Mouse (Mus musculus): ENCODE results near the gene Gm28230.
A peak's percentile ranks its signal among the peaks of the same experiment; 100 is the strongest.

Gm28230 gene

DNA sequence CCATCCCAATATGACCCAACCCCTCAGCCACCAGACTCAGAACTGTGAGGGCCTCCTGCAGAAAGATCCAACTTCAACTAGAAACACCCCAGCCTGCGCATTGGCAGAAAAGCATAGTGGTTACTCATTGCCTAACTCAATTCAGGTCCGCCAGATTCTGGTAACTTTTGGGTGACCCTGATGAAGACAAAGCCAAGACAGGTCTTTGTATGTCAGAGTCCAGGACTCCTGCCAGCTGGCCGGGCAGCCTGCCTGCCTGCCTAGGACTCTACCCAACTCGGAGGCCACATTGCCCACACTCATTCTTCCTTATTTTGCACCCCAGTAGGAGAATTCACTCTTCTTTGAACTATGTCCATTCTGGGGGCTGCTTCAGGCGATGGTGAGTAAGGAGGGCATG, at the start of gene Gm28230:
TSS of gene Gm28230 (plus strand) at position 178 of the 400 bp plus-strand sequence.
- DNase-seq (ENCODE audit: low spot score in 2 of 2): no peak

DNA sequence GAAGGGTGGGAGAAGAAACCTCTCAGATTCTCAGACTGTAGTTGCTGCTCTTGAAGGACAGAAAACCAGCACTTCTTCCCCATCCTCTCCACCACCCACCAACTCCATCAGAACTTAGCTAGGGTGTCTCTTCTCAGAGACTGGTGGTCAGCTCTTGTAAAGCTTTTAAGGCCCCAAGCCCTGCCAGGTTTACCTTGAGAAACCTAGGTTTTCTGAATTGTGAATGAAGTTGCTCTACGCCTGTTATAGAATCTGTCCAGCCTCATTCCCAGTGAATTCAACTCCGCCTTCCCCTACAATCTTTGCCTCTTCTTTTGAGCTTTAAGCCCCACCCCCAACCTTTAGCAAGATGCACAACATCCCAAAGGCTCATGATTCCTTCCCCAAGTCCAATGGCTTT, 49.4 kb upstream of the Gm28230 start:
- DNase-seq (ENCODE audit: low spot score in 2 of 2): no peak

DNA sequence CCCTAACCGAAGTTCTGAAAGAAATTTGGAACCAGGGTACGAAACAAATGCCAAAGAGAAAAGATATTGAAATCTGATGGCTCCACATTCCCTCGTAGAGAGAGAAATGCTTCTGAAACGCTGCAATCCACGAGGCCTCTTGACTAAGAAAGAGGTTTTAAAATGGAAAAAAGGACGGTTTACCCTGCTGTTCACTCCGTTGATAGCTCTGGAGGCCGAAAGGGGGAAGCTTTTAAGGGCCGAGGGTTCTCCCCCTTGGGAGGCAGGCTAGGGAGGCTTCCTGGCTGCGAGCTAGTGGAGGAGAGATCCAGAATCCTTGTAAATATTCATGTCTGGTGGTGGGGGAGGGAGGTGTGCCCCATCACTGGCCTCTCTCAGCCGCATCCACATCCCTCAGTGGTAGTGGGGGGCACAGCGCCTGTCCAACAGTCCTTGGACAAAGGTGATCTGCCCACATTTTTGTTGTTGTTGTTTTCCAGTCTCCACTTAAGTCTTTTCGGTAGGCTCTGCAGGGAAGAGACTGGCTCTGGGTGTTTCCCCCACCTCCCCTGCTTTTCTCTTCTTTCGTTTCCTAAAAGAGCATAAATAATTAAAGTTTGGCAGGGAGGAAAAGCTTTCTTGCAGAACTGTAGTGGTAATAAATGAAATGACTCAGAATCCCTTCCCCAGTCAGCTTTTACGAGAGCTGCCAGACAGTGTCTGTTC, 47.5 kb upstream of the Gm28230 start, which contains the start of gene Hoxd11:
TSS of gene Hoxd11 (plus strand) at position 667 of the 705 bp plus-strand sequence.
- DNase-seq (ENCODE audit: low spot score in 2 of 2): no peak

DNA sequence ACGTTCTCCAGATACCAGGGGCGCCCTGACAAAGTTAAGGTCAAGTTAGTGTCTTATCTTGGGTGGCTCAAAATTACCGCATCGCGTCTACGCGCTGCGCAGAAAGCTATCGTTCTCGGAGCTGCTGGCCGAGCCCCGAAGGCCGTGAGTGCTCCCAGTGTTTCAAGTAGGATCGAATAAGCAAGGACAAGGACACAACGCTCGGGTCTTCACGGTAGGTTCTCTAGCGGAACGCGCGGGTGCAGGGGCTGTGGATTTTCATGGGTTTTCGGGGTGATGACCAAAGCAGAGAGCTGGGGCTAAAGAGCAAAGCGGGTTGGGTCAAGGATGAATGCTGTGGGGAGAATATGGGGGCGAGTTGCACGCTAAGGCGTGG, 46.9 kb upstream of the Gm28230 start:
- DNase-seq (ENCODE audit: low spot score in 2 of 2): no peak

DNA sequence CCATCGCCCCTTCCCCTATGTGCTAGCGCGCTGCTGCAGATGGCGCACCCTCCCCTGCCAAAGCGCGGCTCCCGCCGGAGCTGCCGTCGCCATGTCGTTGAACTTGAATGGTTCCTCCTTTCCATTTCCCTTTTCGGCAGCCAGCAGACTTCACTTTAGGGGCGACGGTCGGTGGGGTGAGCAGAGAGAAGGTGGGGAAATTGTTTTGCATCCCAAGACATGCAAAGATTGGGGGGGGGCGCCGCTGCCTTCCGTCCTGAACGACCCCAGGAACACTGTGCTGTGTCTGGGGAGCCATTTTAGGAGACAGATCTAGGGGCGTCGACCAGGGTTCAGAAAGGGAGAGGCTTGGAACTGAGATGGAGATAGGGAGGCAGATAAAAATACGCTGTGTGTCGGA, 46.5 kb upstream of the Gm28230 start:
- DNase-seq (ENCODE audit: low spot score in 2 of 2): peak in 1 of 2 experiments; percentile 15

DNA sequence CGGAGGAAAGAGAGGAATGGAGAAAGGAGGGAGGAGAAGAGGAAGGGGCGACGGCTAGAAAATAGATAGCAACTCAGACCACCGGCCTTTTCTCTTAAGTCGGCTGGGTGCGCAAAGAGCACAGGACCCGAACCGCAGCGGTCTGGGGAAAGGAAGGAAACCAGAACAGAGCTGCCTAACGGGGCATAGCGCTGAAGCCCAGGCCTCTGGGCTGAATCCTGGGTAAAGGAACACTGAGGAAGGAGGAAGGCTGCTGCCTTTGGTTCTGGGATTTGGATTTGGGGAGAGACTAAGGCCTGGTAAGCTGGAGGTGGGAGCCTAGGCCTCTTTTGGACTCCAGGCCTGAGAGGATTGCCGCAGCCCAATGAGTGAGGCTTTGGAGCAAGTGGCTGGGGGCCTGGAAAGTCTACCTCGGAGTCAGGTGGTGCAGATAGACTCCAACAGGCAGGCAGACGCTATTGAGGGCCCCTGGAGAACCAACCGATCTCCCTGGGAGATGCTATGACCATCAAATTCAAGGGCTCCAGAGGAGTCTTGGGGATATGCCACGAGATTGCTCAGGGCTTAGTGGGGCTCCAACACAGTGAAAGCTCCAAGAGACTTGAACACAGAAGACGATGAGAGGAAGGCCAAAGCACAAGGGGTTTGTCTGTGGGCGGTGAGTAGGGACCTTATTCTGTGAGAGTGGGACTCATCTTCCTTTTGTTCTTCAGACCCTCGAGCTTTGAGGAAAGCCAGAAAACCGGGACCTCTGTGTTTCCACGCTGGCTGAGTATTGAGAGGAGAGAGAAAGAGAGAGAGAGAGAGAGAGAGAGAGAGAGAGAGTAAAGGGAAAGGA, 45.7 kb upstream of the Gm28230 start:
- no peak for DNase-seq (ENCODE audit: low spot score in 2 of 2)

DNA sequence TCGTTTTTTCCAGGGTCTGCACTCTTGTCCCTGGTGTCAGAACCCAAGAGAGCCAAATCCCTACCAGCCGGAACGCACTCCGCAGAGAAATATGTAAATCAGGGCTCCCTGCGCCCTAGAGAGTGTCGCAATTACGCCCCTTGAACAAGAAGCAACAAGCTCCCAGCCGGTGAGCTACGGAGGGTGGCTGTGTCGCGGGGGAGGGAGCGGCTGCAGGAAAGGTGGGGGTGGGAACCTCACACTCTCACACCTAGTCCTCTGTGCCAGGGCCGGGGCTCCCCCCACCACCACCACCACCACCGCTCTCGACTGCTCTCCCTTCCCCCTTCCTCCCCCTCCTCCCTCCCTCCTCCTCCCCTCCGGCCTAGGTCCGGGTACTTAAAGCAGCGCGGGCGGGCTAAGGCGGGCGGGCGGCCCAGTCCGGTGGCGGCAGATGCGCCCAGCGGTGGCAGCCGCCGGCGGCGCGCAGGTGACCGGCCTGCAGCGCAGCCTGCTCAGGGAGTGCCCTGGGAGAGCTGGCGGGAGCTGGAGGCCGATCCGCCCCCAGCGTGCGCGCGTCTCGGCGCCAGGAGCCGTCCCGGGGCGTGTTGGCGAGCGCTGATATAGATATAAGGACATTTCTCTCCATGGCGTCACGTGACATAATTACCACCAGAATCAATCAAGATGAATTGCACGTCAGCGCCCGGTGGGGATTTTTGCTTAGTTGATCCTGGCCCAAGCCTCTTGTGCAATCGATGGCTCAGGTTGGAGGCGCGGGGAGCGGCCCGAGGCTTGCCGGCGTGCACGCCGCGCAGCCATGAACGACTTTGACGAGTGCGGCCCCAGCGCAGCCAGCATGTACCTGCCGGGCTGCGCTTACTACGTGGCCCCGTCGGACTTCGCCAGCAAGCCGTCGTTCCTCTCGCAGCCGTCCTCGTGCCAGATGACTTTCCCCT, 44.7 kb upstream of the Gm28230 start:
- DNase-seq (ENCODE audit: low spot score in 2 of 2): no peak

DNA sequence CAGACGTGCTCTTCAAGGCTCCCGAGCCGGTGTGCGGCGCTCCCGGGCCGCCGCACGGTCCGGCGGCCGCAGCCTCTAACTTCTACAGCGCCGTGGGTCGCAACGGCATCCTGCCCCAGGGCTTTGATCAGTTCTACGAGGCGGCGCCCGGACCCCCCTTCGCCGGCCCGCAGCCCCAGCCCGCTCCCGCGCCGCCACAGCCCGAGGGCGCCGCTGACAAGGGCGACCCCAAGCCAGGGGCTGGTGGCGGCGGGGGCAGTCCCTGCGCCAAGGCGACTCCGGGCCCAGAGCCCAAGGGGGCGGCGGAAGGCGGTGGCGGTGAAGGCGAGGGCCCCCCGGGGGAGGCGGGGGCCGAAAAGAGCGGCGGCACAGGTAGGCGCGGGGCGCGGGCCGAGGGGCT, 43.7 kb upstream of the Gm28230 start:
- no peak for DNase-seq (ENCODE audit: low spot score in 2 of 2)

DNA sequence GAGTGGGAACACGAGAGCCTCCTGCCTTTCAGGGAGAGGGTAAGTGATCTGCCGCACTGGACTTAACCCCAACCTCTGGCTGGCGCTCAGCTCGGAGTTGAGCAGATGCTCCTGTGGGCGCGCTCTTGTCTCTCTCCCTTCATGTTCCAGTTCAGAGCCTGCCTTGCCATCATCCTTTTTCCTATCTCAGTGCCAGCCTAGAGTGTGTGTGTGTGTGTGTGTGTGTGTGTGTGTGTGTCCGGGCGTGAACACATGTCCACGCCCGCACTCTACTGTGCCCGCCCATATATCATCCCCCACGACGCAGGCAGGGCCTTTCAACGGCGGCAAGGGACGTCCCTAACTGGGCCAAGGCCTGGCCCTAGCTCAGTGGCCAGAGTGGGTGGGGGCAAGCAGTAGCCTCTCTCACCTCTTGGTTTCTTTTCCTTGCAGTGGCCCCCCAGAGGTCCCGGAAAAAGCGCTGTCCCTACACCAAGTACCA, 43.0 kb upstream of the Gm28230 start:
- DNase-seq (ENCODE audit: low spot score in 2 of 2): no peak

DNA sequence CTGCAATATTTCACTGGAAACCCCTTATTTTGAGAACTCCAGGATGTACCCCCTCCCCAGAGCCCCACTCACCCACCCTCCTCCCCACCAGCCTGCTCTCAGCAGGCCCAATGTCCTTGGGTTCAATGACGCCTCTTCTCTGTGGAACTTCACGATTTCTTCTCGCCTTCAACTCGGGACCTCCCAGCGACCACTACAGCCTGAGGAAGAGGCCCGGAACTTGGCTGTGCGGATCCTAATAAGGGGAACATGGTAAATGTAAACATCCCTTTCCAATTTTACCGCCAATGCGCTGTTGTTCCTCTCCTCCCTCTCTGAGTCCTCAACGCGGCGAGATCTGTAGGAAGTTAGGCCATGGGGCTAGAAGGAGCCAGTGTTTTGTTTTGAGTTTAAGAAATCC, 42.4 kb upstream of the Gm28230 start:
- no peak for DNase-seq (ENCODE audit: low spot score in 2 of 2)

DNA sequence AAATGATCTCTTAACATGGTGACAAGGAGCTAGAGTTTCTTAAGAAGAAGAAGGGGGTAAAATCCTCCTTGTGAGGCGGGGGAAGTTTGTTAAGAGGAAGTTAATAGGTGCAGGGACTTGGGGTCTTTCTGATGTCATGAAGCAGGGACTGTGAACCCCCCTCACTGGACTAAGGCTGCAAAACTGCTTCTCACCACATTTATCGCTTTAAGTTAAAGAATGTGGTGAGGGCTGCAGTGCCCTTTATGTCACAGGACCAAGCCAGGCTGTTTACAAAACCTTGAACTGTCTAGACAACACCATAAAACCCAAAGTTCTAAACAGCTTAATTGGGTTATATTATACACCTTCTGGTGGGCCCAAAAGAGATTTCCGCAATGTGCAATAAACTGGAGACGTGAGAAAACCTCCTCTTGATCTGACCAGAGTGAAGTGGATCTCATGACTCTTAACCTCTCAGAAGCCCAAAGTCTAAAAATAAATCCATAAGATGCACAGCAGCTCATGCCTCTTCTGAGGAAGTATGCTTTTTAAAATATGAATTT, 41.4 kb upstream of the Gm28230 start:
- no peak for DNase-seq (ENCODE audit: low spot score in 2 of 2)

DNA sequence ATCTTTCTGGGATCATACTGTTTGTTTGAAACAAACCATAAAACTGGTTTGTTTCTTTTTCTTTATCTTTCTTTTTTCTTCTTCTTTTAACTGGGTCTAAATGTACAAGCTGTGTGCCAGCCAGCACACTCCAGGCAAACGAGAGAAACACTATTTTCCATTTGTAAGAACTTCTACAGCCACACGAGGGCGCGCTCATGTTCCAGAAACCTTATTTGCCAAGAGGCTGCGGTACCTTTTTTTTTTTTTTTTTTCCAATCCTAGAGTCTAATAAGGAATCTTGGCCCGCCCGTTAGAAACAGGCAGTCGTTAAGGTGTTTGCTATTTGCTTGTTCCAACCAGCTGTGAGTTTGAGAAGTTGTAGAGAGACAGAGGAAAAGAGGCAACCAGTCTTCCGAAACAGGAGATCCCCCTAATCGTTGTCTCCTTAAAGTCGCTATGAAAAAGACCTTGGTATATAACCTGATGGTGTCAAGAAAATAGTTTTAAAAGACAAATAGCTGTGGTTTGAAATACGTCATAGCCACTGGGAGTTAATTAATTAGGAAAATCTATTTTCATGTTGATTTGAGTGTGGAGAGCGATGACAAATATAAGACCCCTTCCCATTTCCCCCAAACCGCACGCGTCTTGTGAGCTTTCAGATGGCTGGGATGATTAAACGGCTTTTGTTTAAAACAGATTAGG, 40.1 kb upstream of the Gm28230 start:
- DNase-seq (ENCODE audit: low spot score in 2 of 2): peak in 1 of 2 experiments; percentile 54

DNA sequence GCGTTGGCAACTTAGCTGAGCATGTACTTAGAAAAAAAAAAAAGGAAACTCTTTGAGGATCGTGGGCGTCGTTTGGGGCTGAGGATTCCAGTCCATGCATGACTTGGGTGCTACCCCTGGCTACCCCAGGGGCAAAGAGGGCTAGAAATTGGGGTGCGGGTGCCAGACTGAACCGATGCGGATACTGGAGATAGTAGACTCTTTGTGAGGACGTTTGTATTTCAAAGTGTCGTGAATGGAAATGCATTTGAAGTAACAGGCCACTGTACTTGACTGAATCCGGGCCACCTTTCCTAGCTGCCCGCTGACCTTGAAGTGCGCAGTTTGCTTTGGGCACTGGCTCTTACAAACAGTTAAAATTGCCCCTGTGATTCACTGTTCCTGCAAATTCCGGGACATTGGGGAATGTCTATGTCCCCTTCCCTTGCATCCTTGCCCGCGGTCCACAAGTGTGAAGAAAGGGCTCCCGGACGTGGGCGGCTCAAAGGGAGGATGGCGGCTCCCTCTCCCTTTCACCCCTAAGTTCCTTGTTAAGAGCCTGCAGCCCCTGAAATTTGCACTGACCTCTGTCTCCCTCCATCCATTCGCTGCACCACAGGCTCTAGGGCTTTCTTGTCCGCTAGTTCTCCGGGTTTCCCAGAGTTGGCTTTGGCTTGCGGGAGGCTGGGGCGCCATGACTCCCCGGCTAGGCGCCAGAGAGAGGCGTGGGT, 39.4 kb upstream of the Gm28230 start:
- no peak for DNase-seq (ENCODE audit: low spot score in 2 of 2)

DNA sequence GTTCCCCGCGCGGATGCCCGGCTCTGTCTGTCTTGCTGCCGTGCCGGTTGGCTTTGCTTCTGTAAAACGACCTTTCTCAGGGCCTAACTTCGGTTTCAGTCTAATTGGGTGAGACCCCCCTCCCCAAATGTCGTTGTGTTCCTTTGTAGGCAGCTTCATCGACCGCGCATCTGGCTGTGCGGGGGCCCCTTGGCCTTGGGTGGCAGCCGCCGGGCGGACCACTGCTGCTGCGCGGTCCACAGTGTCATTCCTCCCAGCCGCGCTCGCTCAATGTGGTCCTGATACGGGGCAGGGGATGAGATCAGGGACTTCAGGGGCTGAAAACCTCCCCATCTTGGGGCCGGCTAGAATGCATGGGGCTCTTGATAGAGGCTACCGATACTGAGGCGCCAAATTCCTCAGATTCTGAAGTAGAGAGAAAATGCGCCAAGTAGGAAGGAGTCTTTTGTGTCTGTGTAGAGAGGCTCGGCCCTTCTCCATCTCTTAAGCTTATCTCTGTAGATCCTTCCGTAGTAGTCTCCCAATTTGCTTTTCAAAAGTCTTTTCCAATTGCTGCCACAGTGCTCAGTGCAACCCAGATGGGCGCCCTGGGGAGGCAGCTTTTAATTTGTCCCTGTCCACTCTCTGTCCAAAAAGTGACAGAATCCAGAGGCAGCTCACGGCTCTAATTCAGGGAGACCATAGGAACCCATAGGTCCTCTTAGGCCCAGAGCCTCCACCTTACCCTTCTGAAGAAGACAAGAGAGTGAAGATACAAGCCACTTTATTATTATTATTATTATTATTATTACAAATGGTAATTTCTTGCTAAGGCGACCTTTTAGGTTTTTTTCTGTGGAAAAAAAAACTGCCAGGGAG, 38.6 kb upstream of the Gm28230 start:
- no peak for DNase-seq (ENCODE audit: low spot score in 2 of 2)

DNA sequence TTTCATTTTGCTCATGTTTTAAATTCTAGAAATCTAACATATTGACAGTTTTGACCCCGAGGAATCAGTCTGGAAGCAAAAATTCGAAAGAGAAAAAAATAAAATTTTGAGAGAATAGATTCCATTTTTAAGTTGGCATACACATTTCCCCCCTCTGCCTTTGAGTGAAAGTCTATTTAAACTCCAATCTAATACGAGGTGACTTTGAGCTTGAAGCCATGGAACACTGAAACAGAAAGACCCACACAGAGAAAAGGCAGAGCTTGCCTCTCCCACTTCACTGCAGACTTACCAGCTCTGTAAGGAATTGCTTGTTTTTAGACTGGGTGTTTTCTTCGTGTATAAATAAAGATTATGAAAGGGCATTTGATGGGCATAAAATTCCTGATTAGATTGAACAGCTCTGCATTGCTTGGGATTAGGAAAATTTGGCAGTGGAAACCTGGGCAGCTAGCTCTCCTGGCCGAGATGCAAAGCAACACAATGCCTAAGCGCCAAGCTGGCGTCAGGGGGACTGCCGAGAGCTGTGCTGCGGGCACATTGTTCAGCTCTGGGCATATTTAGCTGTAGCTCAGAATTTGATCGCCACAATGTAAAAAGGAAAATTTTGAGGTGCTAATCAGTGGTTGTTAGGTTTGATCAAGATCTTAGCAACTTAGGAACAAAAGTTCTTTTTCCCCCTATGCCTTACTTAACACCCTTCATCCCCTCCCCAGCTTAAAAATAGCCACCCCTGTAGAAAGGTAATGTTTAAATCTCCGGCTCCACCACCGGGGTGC, 37.5 kb upstream of the Gm28230 start:
- DNase-seq (ENCODE audit: low spot score in 2 of 2): no peak

DNA sequence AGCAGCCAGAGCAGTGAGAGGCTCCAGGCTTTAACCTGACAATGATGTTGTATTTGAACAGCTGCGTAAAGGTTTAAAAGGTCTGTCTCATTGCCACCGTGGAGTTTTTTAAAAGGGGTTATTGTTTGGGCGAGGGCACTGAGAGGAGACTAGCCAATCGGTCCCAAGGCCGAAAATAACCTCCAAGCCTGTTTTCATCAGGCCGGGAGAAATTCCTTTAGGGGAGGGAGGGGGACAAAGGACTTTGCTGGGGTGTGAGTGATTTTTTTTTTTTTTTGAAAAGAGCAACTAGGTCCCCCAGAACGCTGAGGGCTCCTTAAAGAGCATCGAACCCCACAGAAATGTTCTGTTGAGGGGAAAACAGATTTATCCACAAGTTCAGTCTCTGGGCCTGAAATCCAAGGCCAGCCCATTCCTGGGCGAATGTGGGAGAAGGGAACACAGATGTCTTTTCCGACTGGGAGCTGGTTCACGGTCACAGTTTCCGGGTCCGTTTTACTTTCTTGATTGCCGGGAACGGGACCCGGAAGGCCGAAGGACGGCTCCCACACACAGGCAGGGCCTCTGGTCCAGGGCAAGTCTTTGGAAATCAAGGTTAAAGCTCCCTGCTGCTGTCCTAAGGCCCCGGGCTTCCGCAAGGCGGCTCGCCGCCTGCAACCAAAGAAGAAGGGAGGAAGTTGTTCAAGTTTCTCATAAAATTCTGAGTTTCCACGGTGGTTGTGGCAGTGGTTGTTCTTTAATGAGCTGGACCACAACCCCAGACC, 36.8 kb upstream of the Gm28230 start:
- DNase-seq (ENCODE audit: low spot score in 2 of 2): no peak

DNA sequence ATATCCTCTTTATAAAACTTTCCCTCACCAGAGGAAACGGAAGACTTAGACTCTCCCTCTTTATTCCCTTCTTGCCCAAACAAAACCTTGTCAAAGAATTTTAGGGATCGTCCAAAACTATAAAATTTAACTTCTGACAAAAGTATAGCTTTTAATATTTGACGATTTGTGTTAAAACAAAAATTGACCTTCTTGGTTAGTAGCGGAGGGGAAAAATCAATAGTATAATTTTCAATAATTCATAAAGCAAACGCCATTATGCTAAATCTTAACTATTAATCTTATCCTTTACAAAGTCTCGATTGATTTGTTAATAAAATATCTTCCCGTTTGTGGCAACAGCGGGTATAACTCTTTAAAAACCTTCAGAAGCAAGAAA, 36.2 kb upstream of the Gm28230 start:
- no peak for DNase-seq (ENCODE audit: low spot score in 2 of 2)
